Mouse (Mus musculus) testis, postnatal 14 days (tissue): ENCODE data around the gene Fhl3.
"Not testable (repeated sequence)": the region's sequence is repeated elsewhere in the genome, so short reads cannot be mapped to it uniquely, and the experiment has no call there.

Experiments used
- DNase-seq: peaks from one replicate; pipeline ENCODE4 v3.0.0; 2021; ENCODE audit warnings: low spot score

Fhl3 gene

DNA sequence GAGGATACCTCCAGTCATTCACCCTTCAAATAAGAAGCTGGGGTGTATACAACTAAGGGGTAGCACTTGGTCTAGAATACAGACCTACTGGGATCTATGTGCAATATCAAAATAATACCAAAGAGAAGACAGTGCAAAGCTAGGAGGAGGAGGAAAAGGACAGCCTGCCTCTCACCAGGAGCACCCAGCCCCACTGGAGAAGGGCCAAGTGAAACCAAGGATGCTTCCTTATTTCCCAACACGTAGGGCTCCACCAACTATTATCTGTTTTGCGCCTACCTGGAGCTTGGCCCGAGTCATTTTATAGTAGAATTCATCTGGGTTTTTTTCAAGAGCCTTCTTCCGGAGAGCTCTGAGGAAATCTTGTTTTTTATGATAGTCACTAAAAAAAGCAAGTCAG is 17.0 kb upstream of the Fhl3 start:
- DNase-seq, result no peak

DNA sequence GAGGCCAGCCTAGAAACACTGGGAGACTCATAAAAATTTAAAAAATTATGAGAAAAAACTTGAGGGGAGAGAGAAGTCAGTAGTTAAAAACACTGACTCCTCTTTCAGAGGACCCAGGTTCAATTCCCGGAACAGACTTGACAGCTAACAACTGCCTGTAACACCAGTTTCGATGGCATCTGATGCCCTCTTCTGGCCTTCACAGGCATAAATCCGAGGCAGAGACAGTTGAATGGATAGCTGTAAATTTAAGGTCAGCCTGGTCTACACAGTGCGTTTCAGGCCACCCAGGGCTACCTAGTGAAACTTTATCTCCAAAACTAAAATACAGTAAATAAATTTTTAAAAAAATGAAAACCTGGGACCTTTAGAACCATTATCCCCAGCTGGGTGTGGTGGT is 15.5 kb upstream of the Fhl3 start:
- no peak for DNase-seq

DNA sequence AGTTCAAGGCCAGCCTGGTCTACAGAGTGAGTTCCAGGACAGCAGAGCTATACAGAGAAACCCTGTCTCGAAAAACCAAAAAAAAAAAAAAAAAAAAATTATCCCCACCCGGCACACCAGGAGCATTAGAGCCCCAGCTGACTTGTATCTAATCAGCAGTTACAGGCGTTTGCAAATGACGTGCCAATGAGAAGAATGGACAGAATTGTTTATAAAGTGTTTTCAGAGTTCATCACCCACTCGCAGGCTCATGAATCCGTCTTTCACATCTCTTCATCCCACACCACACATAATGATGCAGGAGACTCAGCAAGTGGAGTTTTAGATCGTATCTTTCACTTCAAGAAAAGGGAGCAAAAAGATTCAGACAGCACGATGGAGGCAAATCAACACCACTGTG is 15.0 kb upstream of the Fhl3 start:
- DNase-seq, result no peak

DNA sequence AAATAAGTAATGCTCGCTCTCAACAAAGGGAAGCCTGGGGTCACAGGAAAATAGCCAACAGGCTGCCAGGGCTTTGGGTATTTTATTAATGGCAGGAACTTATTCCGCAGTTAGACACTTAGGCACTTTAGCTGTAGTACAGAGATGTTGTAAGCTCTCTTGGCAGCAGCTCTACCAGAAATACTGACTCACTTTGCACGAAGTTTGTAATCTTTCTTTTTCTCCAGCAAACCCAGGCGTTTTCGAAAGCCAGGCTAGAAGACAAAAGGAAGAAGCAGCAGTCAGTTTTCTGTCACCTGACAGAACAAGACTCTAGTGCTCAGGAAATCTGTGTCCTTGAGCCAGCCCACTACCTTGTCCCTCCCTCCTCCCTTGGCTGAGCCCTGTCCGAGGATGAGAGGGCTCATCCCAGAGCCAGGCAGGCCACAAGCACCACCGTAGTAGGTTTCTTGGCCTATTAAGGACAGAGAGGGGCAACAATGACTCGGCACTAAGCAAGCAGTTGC is 14.6 kb upstream of the Fhl3 start:
- DNase-seq, result no peak

DNA sequence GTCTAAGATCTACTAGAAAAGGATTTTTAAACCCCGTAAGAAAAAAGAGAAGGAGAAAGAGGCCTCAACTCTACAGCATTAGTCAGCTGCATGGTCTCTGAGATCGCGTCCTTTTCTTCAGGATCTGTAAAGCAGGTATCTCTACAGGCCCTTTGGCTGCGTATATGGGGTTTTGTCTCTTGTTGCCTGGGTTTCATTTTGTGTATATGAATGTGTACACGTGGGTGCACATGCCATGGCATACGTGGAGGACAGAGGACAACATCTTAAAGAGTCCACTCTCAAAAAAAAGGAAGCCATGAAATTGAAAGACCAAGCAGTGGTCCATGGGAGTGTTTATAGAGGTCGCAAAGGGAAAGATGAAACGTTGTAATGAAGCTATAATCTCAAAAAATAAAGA is 9.0 kb upstream of the Fhl3 start:
- DNase-seq, result no peak

DNA sequence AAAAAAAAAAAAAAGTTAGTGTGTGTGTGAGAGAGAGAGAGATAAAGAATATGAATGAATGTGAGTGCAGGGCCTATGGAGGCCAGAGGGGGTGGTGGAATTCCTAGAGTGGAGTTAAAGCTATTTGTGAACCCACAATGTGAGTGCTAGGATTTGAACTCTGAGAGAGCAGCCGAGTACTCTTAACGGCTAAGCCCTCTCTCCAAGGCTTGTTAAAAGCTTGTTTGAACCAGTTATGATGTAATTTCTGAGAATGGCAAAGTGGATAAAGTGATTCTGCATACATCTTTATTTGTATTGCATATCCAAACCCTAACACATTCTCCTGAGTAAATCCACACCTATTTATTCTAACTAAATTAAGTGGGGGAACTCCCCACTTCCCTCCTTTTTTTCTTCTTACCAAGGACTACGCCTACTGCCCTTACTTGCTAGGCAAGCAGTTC is 8.1 kb upstream of the Fhl3 start:
- no peak for DNase-seq

DNA sequence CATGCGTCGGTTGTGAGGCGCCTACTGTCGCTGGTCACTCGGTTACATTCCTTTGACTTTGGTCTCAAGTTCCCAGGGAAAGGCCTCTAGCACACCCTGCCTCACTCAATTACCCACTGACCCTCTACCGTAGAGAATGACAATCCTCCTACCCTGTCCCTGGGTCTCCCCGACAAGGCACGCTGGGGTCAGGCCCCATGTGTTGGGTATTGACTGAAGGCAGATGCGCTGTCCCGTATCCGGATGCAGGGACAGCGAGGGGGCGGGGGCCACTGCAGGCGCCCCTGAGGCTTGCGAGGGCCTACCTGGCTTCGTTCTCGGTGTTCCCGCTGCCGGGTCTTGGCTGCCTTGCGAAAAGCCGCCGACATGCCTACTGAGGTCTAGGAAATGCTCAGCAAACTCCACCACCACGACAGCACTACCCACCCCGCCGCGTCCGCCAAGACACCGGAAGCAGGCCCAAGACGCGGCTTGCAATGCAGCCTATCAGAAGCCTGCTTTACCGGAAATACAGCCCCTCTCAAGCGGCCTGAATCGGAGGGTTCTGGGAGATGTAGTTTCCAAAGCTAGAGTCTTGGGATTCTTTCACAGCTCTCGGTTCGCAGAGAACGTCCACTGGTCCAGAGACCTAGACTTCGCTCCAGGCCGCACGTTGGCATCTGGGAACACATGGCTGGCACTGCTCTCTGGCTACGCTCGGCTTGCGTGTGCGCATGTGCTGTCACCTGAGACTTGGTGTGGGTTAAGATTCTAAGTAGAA is 7.2 kb upstream of the Fhl3 start, which contains the start of gene Utp11:
Gene Utp11 (minus strand): TSS at position 466 of the 760 bp plus-strand sequence.
- DNase-seq, result peak; percentile 91

DNA sequence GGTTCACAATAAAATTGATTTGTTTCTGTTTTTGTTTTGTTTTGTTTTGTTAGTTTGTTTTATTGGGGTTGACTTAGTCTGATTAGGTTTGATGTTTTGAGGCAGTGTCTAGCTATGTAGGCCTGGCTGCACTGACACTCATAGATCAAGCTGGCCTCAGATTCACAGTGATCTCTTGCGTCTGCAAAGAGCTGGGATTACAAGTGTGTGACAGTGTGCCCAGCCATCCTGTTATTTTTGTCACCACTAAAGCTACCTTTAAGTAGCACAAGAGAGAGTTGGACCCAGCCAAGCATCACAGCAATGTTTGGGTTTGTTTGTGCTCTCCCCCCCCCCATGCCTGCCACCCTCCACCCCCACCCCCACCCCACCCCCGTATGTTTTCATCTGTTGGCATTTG is 5.9 kb upstream of the Fhl3 start:
- DNase-seq, result no peak

DNA sequence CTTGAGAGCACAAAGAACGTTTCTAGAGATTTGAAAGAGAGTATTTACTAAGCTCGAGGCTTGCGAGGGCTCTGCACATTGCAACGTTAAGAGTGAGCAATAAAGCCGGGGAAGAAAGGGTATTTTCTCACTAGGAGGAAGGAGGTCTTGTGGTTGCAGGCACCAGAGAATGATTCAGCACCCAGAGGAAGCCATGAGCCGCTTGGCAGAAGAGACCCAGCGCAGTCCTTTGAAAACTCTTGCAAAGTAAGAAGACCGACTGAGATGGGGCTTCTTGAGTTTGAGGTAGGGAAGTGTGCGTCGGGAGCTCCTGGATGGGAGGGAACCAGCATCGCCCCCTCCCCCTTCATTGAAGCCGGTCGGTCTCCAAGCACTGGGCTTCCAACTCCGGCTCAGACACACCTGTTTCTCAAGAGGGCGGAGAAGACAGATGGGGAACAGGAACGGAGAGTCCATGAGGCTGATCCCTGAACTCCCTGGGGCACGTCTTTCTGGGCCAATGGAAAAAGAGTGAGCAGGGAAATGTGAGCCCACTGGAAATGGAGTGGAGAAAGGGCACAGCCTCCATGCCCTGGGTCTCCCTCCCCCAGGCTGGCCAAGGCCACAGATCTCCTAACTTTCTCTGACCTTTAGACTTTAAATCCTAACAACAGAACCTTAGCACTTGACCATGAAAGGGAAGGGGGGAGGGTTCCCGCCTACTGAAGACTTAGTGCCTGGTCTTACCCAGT is 4.5 kb upstream of the Fhl3 start:
- DNase-seq, result no peak

DNA sequence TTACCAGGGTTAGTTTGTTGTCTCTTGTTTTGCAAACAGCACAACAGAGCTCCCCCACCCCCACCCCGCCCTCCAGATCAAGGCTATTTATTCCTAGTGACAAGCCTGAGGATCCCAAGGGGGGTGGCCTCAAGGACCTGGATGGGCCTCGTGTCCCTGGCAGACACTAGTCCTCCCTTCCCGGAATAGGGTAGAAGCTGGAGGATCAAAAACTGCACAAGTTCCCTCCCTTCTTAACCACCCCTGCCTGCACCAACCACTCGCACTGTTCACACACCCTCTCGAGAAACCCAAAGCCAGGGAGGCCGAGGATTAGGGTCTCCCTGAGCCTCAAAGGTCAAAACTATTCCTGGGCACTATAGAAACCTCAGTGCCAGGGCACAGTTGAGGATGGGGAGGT is 710 bp upstream of the Fhl3 start:
- no peak for DNase-seq

DNA sequence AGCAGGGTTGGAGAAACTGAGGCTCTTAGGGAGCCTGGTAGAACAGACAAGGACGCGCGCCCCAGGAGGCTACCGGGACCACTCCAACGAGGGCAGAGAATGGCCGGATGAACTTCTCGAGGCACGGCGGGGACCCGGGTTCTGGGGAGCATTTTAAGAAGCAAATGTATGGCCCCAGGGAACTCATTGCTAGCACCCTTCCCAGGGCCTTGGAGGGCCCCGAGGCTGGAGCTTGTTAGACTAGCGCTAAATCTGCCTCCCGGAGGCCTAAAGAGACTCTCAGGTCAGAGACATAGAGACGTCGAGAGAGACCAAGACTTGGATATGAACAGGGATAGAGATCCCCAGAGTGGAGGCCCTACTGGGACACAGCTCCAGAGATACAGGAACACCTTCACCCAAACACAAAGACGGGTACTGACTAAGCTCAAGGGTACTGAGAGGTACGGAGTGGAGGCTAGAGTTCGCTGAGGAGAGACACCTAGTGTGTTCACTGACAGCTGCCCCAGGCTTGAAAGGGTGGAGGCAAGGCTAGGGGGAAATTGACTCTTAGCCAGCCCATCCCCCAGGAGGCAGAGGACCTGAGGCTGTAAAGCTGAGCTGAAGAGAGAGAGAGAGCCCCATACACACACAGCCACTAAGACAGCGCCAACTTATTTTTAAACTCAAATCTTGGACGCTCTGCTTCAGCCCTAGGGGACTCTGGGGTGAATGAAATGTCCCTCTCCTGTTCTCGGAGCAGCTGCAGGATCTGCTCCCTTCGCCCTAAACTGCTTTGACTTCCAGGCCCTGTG is 748 bp downstream of the Fhl3 start:
- no peak for DNase-seq

DNA sequence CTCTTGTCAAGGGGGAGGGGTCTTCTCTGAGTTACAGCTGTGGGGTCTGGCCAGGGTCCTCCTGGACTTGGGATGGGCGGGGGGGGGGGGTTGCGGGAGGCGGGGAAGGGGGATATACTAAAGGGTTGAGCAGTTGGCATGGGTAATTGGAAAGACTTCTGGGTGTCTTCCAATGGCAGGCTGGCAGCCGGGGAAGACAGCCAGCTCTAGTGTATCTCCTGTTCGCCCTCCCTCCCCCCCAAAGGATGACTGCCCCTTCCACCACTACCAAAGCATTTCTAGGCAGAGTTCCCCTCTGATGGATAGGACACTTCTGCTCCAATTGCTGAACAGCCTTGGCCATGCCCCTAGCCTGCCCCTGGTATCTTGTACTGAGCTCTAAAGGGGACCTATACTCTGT is 1.4 kb downstream of the Fhl3 start:
- DNase-seq, result no peak

DNA sequence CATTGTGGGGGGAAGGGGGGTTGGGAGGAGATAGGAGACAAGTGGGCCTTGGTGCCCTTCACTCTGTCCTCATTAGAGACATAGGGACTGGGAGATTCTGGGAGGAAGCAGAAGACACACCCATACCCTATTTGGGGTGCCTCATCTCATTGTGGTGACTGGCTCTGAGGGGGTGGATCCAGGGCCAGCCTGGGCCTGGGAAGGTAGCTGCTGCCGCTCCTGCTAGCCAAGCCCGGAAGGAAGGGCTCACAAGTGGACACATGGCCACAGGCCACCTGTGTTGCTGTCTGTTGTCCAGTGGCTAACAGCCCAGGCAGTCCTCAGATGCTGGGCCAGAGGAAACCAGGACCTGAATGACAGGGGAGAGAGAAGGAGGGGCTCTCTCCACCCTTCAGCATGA is 2.9 kb downstream of the Fhl3 start:
- no peak for DNase-seq

DNA sequence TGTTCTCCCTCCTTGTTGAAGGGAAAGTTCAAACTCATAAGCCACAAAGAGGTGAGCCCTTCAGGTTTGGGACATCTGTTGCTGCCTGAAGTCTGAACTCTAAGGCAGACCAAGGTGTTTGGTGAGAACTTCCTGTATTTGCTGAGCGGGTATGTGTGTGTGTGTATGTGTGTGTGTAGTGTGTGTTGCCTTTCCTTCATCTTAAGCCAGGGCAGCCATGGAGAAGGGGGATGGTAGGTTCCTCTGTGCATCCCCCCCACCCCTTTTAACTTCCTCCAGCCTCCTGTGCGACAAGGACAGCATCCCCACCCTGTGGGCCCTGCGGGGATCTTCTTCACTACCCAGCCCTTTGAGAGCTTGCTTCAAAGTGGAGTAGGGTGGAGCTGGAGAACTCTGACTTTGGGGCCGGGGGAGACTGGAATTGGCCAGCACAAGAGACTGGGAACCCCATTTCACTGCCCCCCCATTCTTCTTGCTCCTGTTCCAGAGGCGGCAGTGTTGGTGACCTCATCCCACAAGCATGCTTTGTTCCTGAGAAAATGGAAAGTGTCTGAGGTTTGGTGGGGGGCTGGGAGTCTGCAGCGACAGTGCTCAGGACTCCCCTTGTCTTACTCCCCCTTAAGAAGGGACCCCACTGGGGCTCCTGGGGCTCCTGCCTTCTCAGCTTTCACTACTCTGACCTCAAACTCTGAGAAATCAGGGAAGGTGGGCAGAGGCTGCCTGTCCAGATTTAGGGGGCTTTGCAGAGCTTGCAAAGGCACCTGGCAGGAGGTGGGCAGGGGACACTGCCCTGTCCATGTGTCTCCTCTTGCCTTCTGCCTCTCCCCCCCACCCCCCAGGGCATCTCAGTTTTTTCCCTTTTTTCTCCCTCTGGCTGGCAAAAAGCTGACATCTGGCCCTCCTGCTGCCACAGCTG is 3.6 kb downstream of the Fhl3 start:
- no peak for DNase-seq

DNA sequence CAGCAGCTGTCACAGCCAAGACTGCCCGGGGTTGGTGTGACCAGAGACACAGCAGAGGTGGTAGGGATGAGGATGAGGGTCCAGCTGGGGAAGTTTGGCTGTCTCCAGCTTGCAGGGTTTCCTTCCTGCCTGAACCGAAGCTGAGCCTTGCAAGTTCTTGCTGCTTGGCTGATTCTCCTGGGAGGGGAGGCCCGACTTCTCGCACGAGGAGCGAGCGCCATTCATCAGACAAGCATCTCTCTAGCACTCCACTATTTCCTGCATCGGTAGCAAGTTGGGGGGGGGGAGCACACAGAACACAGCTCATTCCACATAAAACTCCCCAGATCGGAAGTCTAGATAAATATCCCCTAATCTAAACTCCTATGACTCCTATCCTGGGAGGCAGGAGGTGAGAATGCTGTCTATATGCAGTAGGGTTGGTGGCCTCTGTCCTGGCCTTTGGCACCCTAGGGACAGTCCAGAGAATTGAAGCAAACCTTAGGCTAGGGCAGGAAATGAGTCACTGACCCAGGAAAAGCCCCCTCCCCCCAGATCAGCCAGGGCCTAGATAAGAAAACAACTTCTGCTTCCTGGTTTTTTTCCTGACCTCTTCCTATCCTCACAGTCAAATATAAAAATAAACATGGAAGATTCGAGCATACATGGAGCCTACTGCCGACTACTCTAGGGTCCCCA is 4.4 kb downstream of the Fhl3 start:
- DNase-seq, result no peak

DNA sequence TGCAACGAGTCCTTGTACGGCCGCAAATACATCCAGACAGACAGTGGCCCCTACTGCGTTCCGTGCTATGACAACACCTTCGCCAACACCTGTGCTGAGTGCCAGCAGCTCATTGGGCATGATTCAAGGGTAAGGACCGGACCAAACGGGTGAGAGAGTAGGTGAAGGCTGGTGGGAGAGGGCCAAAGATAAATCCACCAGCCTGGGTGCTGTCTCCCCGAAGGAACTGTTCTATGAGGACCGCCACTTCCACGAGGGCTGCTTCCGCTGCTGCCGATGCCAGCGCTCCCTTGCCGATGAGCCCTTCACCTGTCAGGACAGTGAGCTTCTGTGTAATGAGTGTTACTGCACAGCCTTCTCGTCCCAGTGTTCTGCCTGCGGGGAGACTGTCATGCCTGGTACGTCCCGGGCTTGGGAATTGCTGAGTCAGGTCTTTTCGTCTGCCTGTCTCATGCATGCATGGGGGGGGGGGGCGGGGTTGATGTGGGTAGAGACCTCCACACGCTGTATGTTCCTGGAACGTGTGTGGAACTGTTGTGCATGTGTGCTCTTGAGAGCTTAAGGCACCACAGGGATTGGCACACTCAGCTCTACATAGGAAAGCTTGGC is 5.3 kb downstream of the Fhl3 start:
- DNase-seq, result no peak

DNA sequence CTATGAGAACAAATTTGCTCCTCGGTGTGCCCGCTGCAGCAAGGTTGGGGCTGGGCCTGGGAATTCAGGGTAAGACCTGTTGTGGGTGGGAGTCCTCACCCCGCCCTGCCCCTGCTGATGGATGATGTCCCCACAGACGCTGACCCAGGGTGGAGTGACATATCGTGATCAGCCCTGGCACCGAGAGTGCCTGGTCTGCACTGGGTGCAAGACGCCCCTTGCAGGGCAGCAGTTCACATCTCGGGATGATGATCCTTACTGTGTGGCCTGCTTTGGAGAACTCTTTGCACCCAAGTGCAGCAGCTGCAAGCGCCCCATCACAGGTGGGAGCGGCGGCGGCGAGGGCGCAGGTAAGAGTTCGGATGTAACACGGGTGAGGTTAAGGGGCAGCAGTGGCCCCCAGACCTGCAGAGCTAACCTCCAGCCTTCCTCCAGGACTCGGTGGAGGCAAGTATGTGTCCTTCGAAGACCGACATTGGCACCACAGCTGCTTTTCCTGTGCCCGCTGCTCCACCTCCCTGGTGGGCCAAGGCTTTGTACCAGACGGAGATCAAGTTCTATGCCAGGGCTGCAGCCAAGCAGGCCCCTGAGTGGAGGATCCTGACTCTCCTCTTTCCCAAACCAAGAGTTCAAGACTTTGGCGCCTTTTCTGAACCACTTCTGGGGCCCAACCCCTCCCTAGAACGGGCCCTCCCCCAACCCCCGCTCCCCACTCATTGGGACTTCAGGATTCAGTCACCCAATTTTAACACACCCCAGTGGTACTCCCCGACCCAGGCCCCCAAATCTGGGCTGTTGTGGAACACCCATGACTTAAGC is 7.1 kb downstream of the Fhl3 start:
- not testable (repeated sequence) for DNase-seq

DNA sequence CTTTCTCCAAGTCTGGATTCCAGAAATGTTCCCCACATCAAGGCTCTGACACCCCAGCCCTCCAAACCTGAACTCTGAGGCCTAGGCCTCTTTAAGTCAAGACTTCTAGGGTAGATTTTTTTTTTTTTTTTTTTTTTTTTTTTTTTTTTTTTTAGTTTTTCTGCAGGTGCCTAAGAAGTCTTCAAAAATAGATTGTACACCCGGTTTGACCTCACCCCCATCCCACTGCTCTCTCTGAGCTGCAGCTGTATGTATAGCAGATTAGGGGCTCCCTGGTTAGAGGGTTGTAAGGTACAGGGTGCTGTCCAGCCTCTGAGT is 7.7 kb downstream of the Fhl3 start:
- DNase-seq, result not testable (repeated sequence)
